11 mouse cellular contexts compared by ENCODE assay signal in the genomic region with DNA sequence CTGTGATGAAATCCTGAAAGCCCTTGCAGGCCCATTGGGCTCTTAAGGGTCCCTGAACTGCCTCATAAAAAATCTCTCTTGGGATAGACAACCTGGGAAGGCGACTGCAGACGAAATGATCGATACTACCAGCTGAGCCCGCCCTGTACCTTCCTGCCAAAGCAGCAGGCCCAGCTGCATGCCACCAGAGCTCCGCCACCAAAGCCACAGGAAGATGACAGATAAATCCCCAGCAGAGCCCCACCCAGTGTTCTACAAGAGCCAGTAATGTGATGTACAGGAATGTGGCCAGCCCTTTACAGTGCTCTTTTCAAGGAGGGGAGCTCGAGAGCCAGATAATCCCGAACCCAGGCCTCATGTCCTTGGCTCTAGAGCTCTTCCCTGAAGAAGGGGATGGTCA.
DNase-seq lines count a peak whose midpoint lies in the region; ATAC-seq lines count a peak whose summit lies in the region.
"Had no signal": no experiment of that assay in that cellular context is flagged by ENCODE, and none has a peak within 500 bp of the region (broad histone marks: within the 10 kb centered on the region; RNA-seq: fewer than 3 reads in every experiment).

No protein-coding gene starts in this region.

- no peak for ATAC-seq in heart, embryonic 13.5 days (ENCODE audit: extremely low read depth, insufficient number of reproducible peaks, low FRiP score, low TSS enrichment)
- no peak for ATAC-seq in forebrain, embryonic 11.5 days (replicated peaks; ENCODE audit: low FRiP score)
- ATAC-seq: liver, embryonic 12.5 days had no signal

- peak overlapping the region; percentile 55 for H3K27ac ChIP-seq in heart, embryonic 13.5 days (replicated peaks)
- no peak overlapping the region for H3K27ac ChIP-seq in forebrain, embryonic 11.5 days (ENCODE audit: low read depth, low read length)
- H3K27ac ChIP-seq: liver, embryonic 12.5 days; macrophage had no signal

- peaks cover 29% of the 10 kb centered on the region for H3K4me1 ChIP-seq in heart, embryonic 13.5 days
- no peaks in the 10 kb centered on the region for H3K4me1 ChIP-seq in forebrain, embryonic 11.5 days (replicated peaks; ENCODE audit: control insufficient read depth, insufficient read depth, low read length)
- H3K4me1 ChIP-seq: liver, embryonic 12.5 days had no signal

- no peak overlapping the region for H3K4me3 ChIP-seq in heart, embryonic 13.5 days
- H3K4me3 ChIP-seq in forebrain, embryonic 11.5 days (ENCODE audit: low read depth, low read length), result no peak overlapping the region
- H3K4me3 ChIP-seq: liver, embryonic 12.5 days had no signal

- peaks cover 64% of the 10 kb centered on the region for H3K27me3 ChIP-seq in heart, embryonic 13.5 days (replicated peaks)
- no peaks in the 10 kb centered on the region for H3K27me3 ChIP-seq in forebrain, embryonic 11.5 days (ENCODE audit: control insufficient read depth, insufficient read depth, low read length)

- 50% methylated on average over 7 of the region's 7 CpGs for WGBS in heart, embryonic 13.5 days
- 92% methylated on average over 7 of the region's 7 CpGs for WGBS in forebrain, embryonic 11.5 days

- H3K9me3 ChIP-seq in heart, embryonic 13.5 days, result no peaks in the 10 kb centered on the region
- no peaks in the 10 kb centered on the region for H3K9me3 ChIP-seq in forebrain, embryonic 11.5 days (ENCODE audit: control insufficient read depth, low read length)
- H3K9me3 ChIP-seq: liver, embryonic 12.5 days had no signal

- no peaks in the 10 kb centered on the region for H3K36me3 ChIP-seq in heart, embryonic 13.5 days
- H3K36me3 ChIP-seq in forebrain, embryonic 11.5 days (ENCODE audit: control insufficient read depth, insufficient read depth, low read length), result no peaks in the 10 kb centered on the region
- H3K36me3 ChIP-seq: liver, embryonic 12.5 days had no signal

- H3K9ac ChIP-seq in heart, embryonic 13.5 days, result no peak overlapping the region
- no peak overlapping the region for H3K9ac ChIP-seq in forebrain, embryonic 11.5 days (ENCODE audit: low read length)
- H3K9ac ChIP-seq: liver, embryonic 12.5 days had no signal

- DNase-seq in heart, adult 9 months (ENCODE audit: low spot score in 2 of 2), result no peak
- DNase-seq in 3134 (ENCODE audit: extremely low read depth, insufficient read length, low spot score), result peak; percentile 38
- DNase-seq in T-cell, adult 2 months (ENCODE audit: low spot score), result peak; percentile 46
- DNase-seq in natural killer cell, adult 2 months (ENCODE audit: low spot score in 2 of 2), result peak; percentile 7 to 15
- no peak for DNase-seq in cerebellum, adult 11-12 months
- no peak for DNase-seq in embryo, embryonic 11 days
- DNase-seq in forebrain, embryonic 11.5 days (ENCODE audit: low spot score), result no peak
- DNase-seq: kidney, adult 18-20 months had no signal

- H3K4me2 ChIP-seq in heart, embryonic 13.5 days, result no peak overlapping the region; the same call in 1 of the 2 replicates
- H3K4me2 ChIP-seq in forebrain, embryonic 11.5 days (ENCODE audit: low read depth, low read length, severe bottlenecking), result no peak overlapping the region
- H3K4me2 ChIP-seq: liver, embryonic 12.5 days had no signal

Comparison
In these comparisons a context has a peak if more than half of its experiments do, and no peak if none do; other contexts are left out.
1. DNase-seq: peak in 3134 (single experiment), T-cell, adult 2 months (single experiment) and natural killer cell, adult 2 months (2 of 2); none in heart, adult 9 months (0 of 2), cerebellum, adult 11-12 months (single experiment), embryo, embryonic 11 days (single experiment) and forebrain, embryonic 11.5 days (single experiment).